Mouse (Mus musculus) embryonic facial prominence, embryonic 11.5 days (tissue): Measurements from ENCODE around the gene Wnt8b. TPM values are rescaled to one million over a fixed set of nuclear protein-coding genes. Genes with fewer than 3 reads are reported as not detected.

Experiments
- ATAC-seq: fragments of 200-750 bp; cut with Nextera tagmentation; replicated peaks from 2 replicates; pipeline ENCODE4 v1.8.0; 2017; ENCODE audit warnings: low read depth; ENCODE audit not compliant: insufficient number of reproducible peaks, low FRiP score, low TSS enrichment
- DNase-seq: peaks from one replicate; pipeline ENCODE4 v3.0.0-alpha.2; 2015; ENCODE audit warnings: low spot score
- H3K27ac ChIP-seq: fragments of 300-500 bp; sonication (generic); replicated peaks from 2 replicates; pipeline ENCODE4 v1.5.1; 2014; ENCODE audit warnings: mild to moderate bottlenecking, low read depth, low read length, control low read depth
- H3K27me3 ChIP-seq: fragments of 300-500 bp; sonication (generic); 2 replicates; pipeline ENCODE4 v1.6.1; 2014; ENCODE audit warnings: mild to moderate bottlenecking, low read length, moderate library complexity, mixed read lengths; ENCODE audit not compliant: control insufficient read depth, insufficient read depth
- H3K36me3 ChIP-seq: fragments of 300-500 bp; sonication (generic); replicated peaks from 2 replicates; pipeline ENCODE4 v1.6.1; 2014; ENCODE audit warnings: low read depth, mild to moderate bottlenecking, low read length, moderate library complexity, mixed read lengths; ENCODE audit not compliant: control insufficient read depth, insufficient read depth
- H3K4me1 ChIP-seq: fragments of 300-500 bp; sonication (generic); 2 replicates; pipeline ENCODE4 v1.6.1; 2014; ENCODE audit warnings: low read length, mixed read lengths; ENCODE audit not compliant: control insufficient read depth, insufficient read depth
- H3K4me2 ChIP-seq: fragments of 300-500 bp; sonication (generic); 2 replicates; pipeline ENCODE4 v1.6.1; 2014; ENCODE audit warnings: low read depth, mild to moderate bottlenecking, control low read depth, low read length, moderate library complexity
- H3K4me3 ChIP-seq: fragments of 300-500 bp; sonication (generic); 2 replicates; pipeline ENCODE4 v1.5.1; 2014; ENCODE audit warnings: low read depth, low read length, control low read depth
- H3K9ac ChIP-seq: fragments of 300-500 bp; sonication (generic); replicated peaks from 2 replicates; pipeline ENCODE4 v1.6.1; 2014; ENCODE audit warnings: mild to moderate bottlenecking, control low read depth, low read length
- H3K9me3 ChIP-seq: fragments of 300-500 bp; sonication (generic); replicated peaks from 2 replicates; pipeline ENCODE4 v1.6.1; 2016; ENCODE audit warnings: mild to moderate bottlenecking, low read length, inconsistent platforms, mixed read lengths; ENCODE audit not compliant: control insufficient read depth
- whole genome bisulfite sequencing: fragments of 180-500 bp; shearing (Covaris S2); extraction: QIAGEN DNeasy Blood & Tissue Kit; methylation state at CpG from one replicate; pipeline ENCODE4 v1.1.7; 2014; 5-methylcytosine and 5-hydroxymethylcytosine counted together
- polyA plus RNA-seq: library from polyadenylated mRNA; unstranded; fragments of >200 nt; fragmentation: Nextera tagmentation; extraction: Ambion mirVana; gene quantifications from 2 replicates; pipeline ENCODE4 v1.2.1, GENCODE M21; 2014

Gene Wnt8b
- polyA plus RNA-seq: 0.06 and 0.49 TPM in 2 replicates

GRCm38 (mm10) chr19:44493128-44493527 lies at the start of gene Wnt8b:
TSS of gene Wnt8b (plus strand) at chr19:44493472.
- Histone ChIP-seq H3K4me3 (no peak within 1 kb of the TSS), H3K9ac (no peak within 1 kb of the TSS), H3K9me3 (no peaks in the 10 kb centered on the region), H3K4me1 (no peaks in the 10 kb centered on the region), H3K27me3 (peaks cover 3% of the 10 kb centered on the region; the same call in 1 of the 2 replicates), H3K36me3 (no peaks in the 10 kb centered on the region), H3K4me2 (no peak within 1 kb of the TSS), H3K27ac (no peak within 1 kb of the TSS)
- DNase-seq (no peak), ATAC-seq (no peak)
- 20% methylated on average over 8 of the region's 8 CpGs for WGBS

GRCm38 (mm10) chr19:44445755-44446154 lies 47.5 kb upstream of the Wnt8b start:
- Histone ChIP-seq H3K27me3 (no peaks in the 10 kb centered on the region), H3K4me1 (no peaks in the 10 kb centered on the region), H3K4me3 (no peak overlapping the region), H3K4me2 (no peak overlapping the region), H3K9ac (no peak overlapping the region), H3K36me3 (no peaks in the 10 kb centered on the region), H3K27ac (no peak overlapping the region), H3K9me3 (no peaks in the 10 kb centered on the region)
- WGBS: 91% methylated on average over 3 of the region's 3 CpGs
- ATAC-seq (no peak), DNase-seq (no peak)

- ATAC-seq (no peak), DNase-seq (no peak)
- H3K27me3 ChIP-seq: no peaks in the 10 kb centered on the region
- 81% methylated on average over 4 of the region's 4 CpGs for WGBS
- no peak overlapping the region for H3K9ac ChIP-seq
- no peaks in the 10 kb centered on the region for H3K4me1 ChIP-seq
- H3K36me3 ChIP-seq: no peaks in the 10 kb centered on the region
- H3K4me2 ChIP-seq: no peak overlapping the region
- H3K4me3 ChIP-seq: no peak overlapping the region
- no peaks in the 10 kb centered on the region for H3K9me3 ChIP-seq
- no peak overlapping the region for H3K27ac ChIP-seq
Measured at GRCm38 (mm10) chr19:44447927-44448326, 45.3 kb upstream of the Wnt8b start.

- Histone ChIP-seq H3K4me3 (no peak overlapping the region), H3K27me3 (no peaks in the 10 kb centered on the region), H3K27ac (no peak overlapping the region), H3K4me1 (no peaks in the 10 kb centered on the region), H3K9me3 (no peaks in the 10 kb centered on the region), H3K4me2 (no peak overlapping the region), H3K9ac (no peak overlapping the region), H3K36me3 (no peaks in the 10 kb centered on the region)
- 80% methylated on average over 6 of the region's 6 CpGs for WGBS
- no peak for DNase-seq
- no peak for ATAC-seq
Measured at GRCm38 (mm10) chr19:44454862-44455261, 38.4 kb upstream of the Wnt8b start.

GRCm38 (mm10) chr19:44455356-44455755 lies 37.9 kb upstream of the Wnt8b start:
- no peak overlapping the region for H3K4me2 ChIP-seq
- no peak overlapping the region for H3K9ac ChIP-seq
- ATAC-seq (no peak), DNase-seq (no peak)
- H3K36me3 ChIP-seq: no peaks in the 10 kb centered on the region
- H3K27ac ChIP-seq: no peak overlapping the region
- no peaks in the 10 kb centered on the region for H3K4me1 ChIP-seq
- H3K9me3 ChIP-seq: no peaks in the 10 kb centered on the region
- no peak overlapping the region for H3K4me3 ChIP-seq
- WGBS: 87% methylated on average over 8 of the region's 8 CpGs
- H3K27me3 ChIP-seq: no peaks in the 10 kb centered on the region

- 50% methylated on average over 3 of the region's 3 CpGs for WGBS
- ATAC-seq: 0 out of 2 replicates have a peak, but pooled peaks have one; percentile 39
- no peaks in the 10 kb centered on the region for H3K27me3 ChIP-seq
- no peak overlapping the region for H3K27ac ChIP-seq
- DNase-seq: no peak
- no peaks in the 10 kb centered on the region for H3K4me1 ChIP-seq
- no peaks in the 10 kb centered on the region for H3K36me3 ChIP-seq
- H3K4me2 ChIP-seq: no peak overlapping the region
- H3K4me3 ChIP-seq: no peak overlapping the region
- no peak overlapping the region for H3K9ac ChIP-seq
- H3K9me3 ChIP-seq: no peaks in the 10 kb centered on the region
Measured at GRCm38 (mm10) chr19:44457359-44458055, 35.8 kb upstream of the Wnt8b start.

GRCm38 (mm10) chr19:44458696-44459095 lies 34.6 kb upstream of the Wnt8b start:
- Histone ChIP-seq H3K27ac (no peak overlapping the region), H3K9me3 (no peaks in the 10 kb centered on the region), H3K27me3 (no peaks in the 10 kb centered on the region), H3K9ac (no peak overlapping the region), H3K4me1 (no peaks in the 10 kb centered on the region), H3K36me3 (no peaks in the 10 kb centered on the region), H3K4me3 (no peak overlapping the region), H3K4me2 (no peak overlapping the region)
- 89% methylated on average over 13 of the region's 13 CpGs for WGBS
- DNase-seq: no peak
- ATAC-seq: no peak

- no peaks in the 10 kb centered on the region for H3K36me3 ChIP-seq
- no peak overlapping the region for H3K4me3 ChIP-seq
- WGBS: 80% methylated on average over 5 of the region's 5 CpGs
- DNase-seq: no peak
- no peak overlapping the region for H3K4me2 ChIP-seq
- no peaks in the 10 kb centered on the region for H3K9me3 ChIP-seq
- no peak for ATAC-seq
- H3K4me1 ChIP-seq: no peaks in the 10 kb centered on the region
- H3K27ac ChIP-seq: no peak overlapping the region
- no peaks in the 10 kb centered on the region for H3K27me3 ChIP-seq
- no peak overlapping the region for H3K9ac ChIP-seq
Measured at GRCm38 (mm10) chr19:44460441-44460840, 32.8 kb upstream of the Wnt8b start.
